Mouse (Mus musculus) granulocyte monocyte progenitor cell, adult 5-6 weeks (primary cell): ENCODE measurements around the gene Pacs1. TPM values are rescaled to one million over a fixed set of nuclear protein-coding genes. Genes with fewer than 3 reads are reported as not detected.
"Not testable (repeated sequence)": the region's sequence is repeated elsewhere in the genome, so short reads cannot be mapped to it uniquely, and the experiment has no call there.

Source experiments
- ATAC-seq: replicated peaks from 2 replicates; pipeline ENCODE4 v1.8.0; 2016; ENCODE audit warnings: mild to moderate bottlenecking, moderate TSS enrichment, inconsistent platforms; ENCODE audit not compliant: poor library complexity, severe bottlenecking
- total RNA-seq, 2 experiments: library from RNA; stranded (forward) in 1 of 2; stranded (reverse) in 1 of 2; fragments of 200-712, 200-1000 nt in 1 of 2; fragments of >200 nt in 1 of 2; fragmentation: Nextera tagmentation in 1 of 2; gene quantifications; 2 replicates each; pipeline ENCODE4 v1.2.3; 2014 to 2017

Pacs1 gene
- total RNA-seq, 2 experiments from 2014 or later = 6.5 to 13.5 TPM

- peak; percentile 40; the same call in 1 of the 2 replicates for ATAC-seq
Observed at GRCm38 (mm10) chr19:5164380-5164779, 108.5 kb downstream of the Pacs1 start.

GRCm38 (mm10) chr19:5161913-5162312, 111.0 kb downstream of the Pacs1 start:
- no peak for ATAC-seq

- no peak for ATAC-seq
Observed at GRCm38 (mm10) chr19:5152261-5152660, 120.7 kb downstream of the Pacs1 start.

GRCm38 (mm10) chr19:5151741-5152140, 121.2 kb downstream of the Pacs1 start:
- ATAC-seq = no peak

GRCm38 (mm10) chr19:5151331-5151730, 121.6 kb downstream of the Pacs1 start:
- ATAC-seq = peak; percentile 90

GRCm38 (mm10) chr19:5150358-5150757, 122.6 kb downstream of the Pacs1 start:
- no peak for ATAC-seq

- not testable (repeated sequence) for ATAC-seq
Observed at GRCm38 (mm10) chr19:5149041-5149440, 123.9 kb downstream of the Pacs1 start.

GRCm38 (mm10) chr19:5139640-5140039, 133.3 kb downstream of the Pacs1 start:
- ATAC-seq = no peak

GRCm38 (mm10) chr19:5131237-5131636, 141.7 kb downstream of the Pacs1 start:
- peak; percentile 58 for ATAC-seq

- no peak for ATAC-seq
Observed at GRCm38 (mm10) chr19:5129770-5130169, 143.1 kb downstream of the Pacs1 start.

- ATAC-seq = no peak
Observed at GRCm38 (mm10) chr19:5124055-5124614, 148.8 kb downstream of the Pacs1 start.

- no peak for ATAC-seq
Observed at GRCm38 (mm10) chr19:5123241-5123640, 149.7 kb downstream of the Pacs1 start.

GRCm38 (mm10) chr19:5122492-5122891, 150.4 kb downstream of the Pacs1 start:
- no peak for ATAC-seq

GRCm38 (mm10) chr19:5118384-5118698, 154.6 kb downstream of the Pacs1 start, which contains the start of gene Klc2:
Gene Klc2 (minus strand): TSS chr19:5118560.
- no peak; the same call in 1 of the 2 replicates for ATAC-seq

GRCm38 (mm10) chr19:5117494-5118383, 155.2 kb downstream of the Pacs1 start:
- ATAC-seq = peak; percentile 85

GRCm38 (mm10) chr19:5113783-5114182, 159.1 kb downstream of the Pacs1 start:
- no peak for ATAC-seq

GRCm38 (mm10) chr19:5109659-5110453, 163.1 kb downstream of the Pacs1 start:
- ATAC-seq = no peak

GRCm38 (mm10) chr19:5108702-5109101, 164.2 kb downstream of the Pacs1 start:
- no peak for ATAC-seq

GRCm38 (mm10) chr19:5108271-5108575, 164.7 kb downstream of the Pacs1 start:
- peak; percentile 39 for ATAC-seq

GRCm38 (mm10) chr19:5107556-5108270, 165.2 kb downstream of the Pacs1 start:
- ATAC-seq = no peak
